In the genomic region with DNA sequence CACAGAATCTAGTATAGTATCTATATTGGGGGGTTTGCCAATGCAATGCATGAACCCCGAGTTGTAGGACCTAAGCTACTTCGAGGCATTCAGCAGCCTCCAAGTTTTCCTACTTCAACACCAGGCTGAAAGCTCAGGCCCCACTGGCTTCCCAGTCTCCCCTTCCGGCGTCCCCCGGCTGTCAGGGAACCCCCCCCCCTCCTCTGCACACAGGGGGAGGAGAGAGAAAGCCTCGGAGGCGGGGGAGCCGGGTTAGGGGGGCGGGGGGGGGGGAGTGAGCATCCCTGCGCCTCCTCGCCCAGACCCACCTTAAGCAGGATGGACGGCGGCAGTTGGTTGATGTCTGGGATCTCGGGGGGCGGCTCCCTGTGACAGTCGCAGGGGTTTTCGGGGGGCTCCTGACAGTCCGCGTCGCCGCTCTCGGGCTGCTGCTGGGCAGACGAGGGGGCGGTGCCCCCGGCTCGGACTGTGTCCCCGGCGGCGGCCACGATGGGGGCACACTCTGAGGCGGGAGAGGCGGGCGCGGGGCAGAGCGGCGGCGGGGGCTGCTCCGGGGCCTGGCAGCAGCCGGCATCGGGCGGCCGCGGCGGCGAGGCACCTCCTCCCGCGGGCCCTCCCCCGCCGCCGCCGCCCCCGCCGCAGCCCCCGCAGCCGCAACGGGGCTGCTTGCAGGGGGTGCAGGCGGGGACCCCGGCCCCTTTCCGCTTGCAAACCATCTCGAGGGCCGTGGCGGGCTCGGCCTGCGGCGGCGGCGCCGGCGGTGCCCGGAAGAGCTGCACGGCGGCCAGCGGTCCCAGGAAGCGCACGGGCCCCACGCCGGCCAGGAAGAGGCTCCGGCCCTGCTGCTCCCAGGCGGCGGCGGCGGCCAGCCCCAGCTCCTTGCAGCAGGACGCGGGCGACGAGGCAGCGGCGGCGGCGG, we compare ENCODE assay signal across 8 mouse cellular contexts. TPM values are rescaled to one million over a fixed set of nuclear protein-coding genes. Genes with fewer than 3 reads are reported as not detected.
DNase-seq lines count a peak whose midpoint lies in the region; ATAC-seq and TF ChIP-seq lines count a peak whose summit lies in the region.

No protein-coding gene starts in this region.

- WGBS in liver, adult 2 months: 3% methylated on average over 74 of the region's 90 CpGs
- under 1% methylated on average over 56 of the region's 90 CpGs for WGBS in stomach, embryonic 14.5 days

- peak overlapping the region; percentile 84 for H3ac ChIP-seq in myocyte (ENCODE audit: control insufficient read depth, insufficient read length)

- ATAC-seq in frontal cortex, adult (ENCODE audit: low TSS enrichment): peak; percentile 8
- ATAC-seq in stomach, embryonic 14.5 days (ENCODE audit: insufficient number of reproducible peaks, insufficient read depth, low FRiP score, low read depth): peak; percentile 53

- peak overlapping the region; percentile 99 for H3K27ac ChIP-seq in liver, adult 2 months (replicated peaks; ENCODE audit: insufficient read depth, low read depth, low read length)
- peak overlapping the region; percentile 98 for H3K27ac ChIP-seq in stomach, embryonic 14.5 days (ENCODE audit: low read length)

- DNase-seq in frontal cortex, adult 2 months (ENCODE audit: extremely low spot score in 1 of 2, low spot score in 1 of 2): no peak
- DNase-seq in cerebellum, adult 9-10 months: peak; percentile 52
- peak; percentile 62 for DNase-seq in gastrocnemius, postnatal 10 days
- peak; percentile 64 for DNase-seq in induced T-regulatory cell, adult 2 months (ENCODE audit: low read depth)
- no peak for DNase-seq in liver, adult 2 months (ENCODE audit: extremely low read depth, low read depth, low spot score)

- H3K9ac ChIP-seq in liver, adult 2 months (ENCODE audit: low read depth, low read length): peak overlapping the region; percentile 100
- peak overlapping the region; percentile 98 for H3K9ac ChIP-seq in stomach, embryonic 14.5 days (replicated peaks; ENCODE audit: low read depth, low read length)

- TF ChIP-seq CTCF in liver, adult 2 months (IDR thresholded peaks at IDR 0.05; ENCODE audit: low read depth, low read length): no peak

- H3K36me3 ChIP-seq in liver, adult 2 months (ENCODE audit: control insufficient read depth, insufficient read depth, low read length): no peaks in the 10 kb centered on the region
- no peaks in the 10 kb centered on the region for H3K36me3 ChIP-seq in myocyte (ENCODE audit: control insufficient read depth, insufficient read depth)
- no peaks in the 10 kb centered on the region for H3K36me3 ChIP-seq in stomach, embryonic 14.5 days (ENCODE audit: control insufficient read depth, insufficient read depth, low read length)

- TF ChIP-seq POLR2A in liver, adult 2 months (IDR thresholded peaks at IDR 0.05; ENCODE audit: extremely low read depth, insufficient read depth, low read length): no peak
- no peak for TF ChIP-seq POLR2A in myocyte (IDR thresholded peaks at IDR 0.05; ENCODE audit: insufficient read length, low read depth)

- H3K9me3 ChIP-seq in stomach, embryonic 14.5 days (ENCODE audit: control insufficient read depth, low read depth, low read length): no peaks in the 10 kb centered on the region

- H3K27me3 ChIP-seq in liver, adult 2 months (ENCODE audit: control insufficient read depth, insufficient read depth, low read length): no peaks in the 10 kb centered on the region
- H3K27me3 ChIP-seq in myocyte (ENCODE audit: control insufficient read depth, insufficient read depth, insufficient read length): no peaks in the 10 kb centered on the region
- no peaks in the 10 kb centered on the region for H3K27me3 ChIP-seq in stomach, embryonic 14.5 days (ENCODE audit: control insufficient read depth, insufficient read depth, low read length)

- H3K4me3 ChIP-seq in liver, adult 2 months (ENCODE audit: insufficient read depth, low read depth, low read length): peak overlapping the region; percentile 98
- peak overlapping the region; percentile 31 for H3K4me3 ChIP-seq in myocyte
- peak overlapping the region; percentile 90 for H3K4me3 ChIP-seq in stomach, embryonic 14.5 days (ENCODE audit: low read depth, low read length)

- peaks cover 28% of the 10 kb centered on the region; the same call in 1 of the 2 replicates for H3K79me2 ChIP-seq in liver, adult 2 months (ENCODE audit: control insufficient read depth, insufficient read depth, low read length)
- peaks cover 38% of the 10 kb centered on the region for H3K79me2 ChIP-seq in myocyte (ENCODE audit: control insufficient read depth, insufficient read depth)

- H3K4me1 ChIP-seq in liver, adult 2 months (ENCODE audit: control insufficient read depth, insufficient read depth, low read length): peaks cover 17% of the 10 kb centered on the region
- peaks cover 22% of the 10 kb centered on the region for H3K4me1 ChIP-seq in stomach, embryonic 14.5 days (ENCODE audit: control insufficient read depth, insufficient read depth, low read length)

- peak overlapping the region; percentile 98 for H3K4me2 ChIP-seq in myocyte (ENCODE audit: low read depth)
- peak overlapping the region; percentile 74 for H3K4me2 ChIP-seq in stomach, embryonic 14.5 days (replicated peaks; ENCODE audit: low read depth, low read length)

TF ChIP-seq in myocyte, 11 proteins besides CTCF, POLR2A, EP300 and RAD21:
- TF ChIP-seq MYOG (IDR thresholded peaks at IDR 0.05; ENCODE audit: control insufficient read depth in 1 of 3, insufficient read depth in 1 of 3, insufficient read length in 2 of 3, low read depth in 2 of 3) (no peak), TCF3 (IDR thresholded peaks at IDR 0.05; ENCODE audit: insufficient read length, low read depth) (no peak), MAX (IDR thresholded peaks at IDR 0.05; ENCODE audit: low read depth) (no peak), TCF12 (IDR thresholded peaks at IDR 0.05; ENCODE audit: insufficient read depth, poor library complexity, severe bottlenecking) (no peak), MYOD1 (IDR thresholded peaks at IDR 0.05; ENCODE audit: control insufficient read depth in 1 of 3, insufficient read length in 2 of 3, low read depth in 2 of 3) (no peak), REST (IDR thresholded peaks at IDR 0.05; ENCODE audit: insufficient read depth, insufficient read length) (no peak), CEBPB (IDR thresholded peaks at IDR 0.05; ENCODE audit: insufficient read depth, poor library complexity, severe bottlenecking) (no peak), POLR2AphosphoS2 (IDR thresholded peaks at IDR 0.05; ENCODE audit: insufficient read length, low read depth) (no peak), USF1 (IDR thresholded peaks at IDR 0.05; ENCODE audit: low read depth) (no peak), SRF (IDR thresholded peaks at IDR 0.05; ENCODE audit: control insufficient read depth, insufficient read length, low read depth) (no peak), E2F4 (IDR thresholded peaks at IDR 0.05; ENCODE audit: insufficient read depth) (no peak)

RNA-seq across cellular contexts. Expression of gene Fbxl17, which starts 0.8 kb away (rescaled TPM):
- 25.1 and 27.0 TPM in 2 replicates for polyA plus RNA-seq in frontal cortex, adult 2 months (2012; rRNA removed)
- total RNA-seq in gastrocnemius, postnatal 10 days (2021): 10 to 100 TPM; 29.2 to 30.7 TPM
- 12.2 and 14.3 TPM in 2 replicates for total RNA-seq in liver, adult 2 months (2014; rRNA removed)
- 5.4 TPM in 2 replicates for polyA plus RNA-seq in liver, adult 2 months (2012; rRNA removed)
- 9.3 TPM for polyA plus RNA-seq in myocyte (2012; fragmentation: generic; extraction: Trizol)
- polyA plus RNA-seq in stomach, embryonic 14.5 days (2014; fragmentation: Nextera tagmentation; extraction: Ambion mirVana): 7.5 and 9.9 TPM in 2 replicates

Comparison
In these comparisons a context has a peak if more than half of its experiments do, and no peak if none do; other contexts are left out.
1. DNase-seq: peak in cerebellum, adult 9-10 months (single experiment), gastrocnemius, postnatal 10 days (single experiment) and induced T-regulatory cell, adult 2 months (single experiment); none in frontal cortex, adult 2 months (0 of 2) and liver, adult 2 months (single experiment).
2. H3K4me3 ChIP-seq: peak in every context shown above with its lines; median percentile 98 in liver, adult 2 months; 90 in stomach, embryonic 14.5 days; 31 in myocyte.